Mouse (Mus musculus) lung, adult 2 months (tissue): ENCODE measurements around the gene Fam136a. TPM values are rescaled to one million over a fixed set of nuclear protein-coding genes. Genes with fewer than 3 reads are reported as not detected.
"Not testable (repeated sequence)": the region's sequence is repeated elsewhere in the genome, so short reads cannot be mapped to it uniquely, and the experiment has no call there.

ENCODE experiments used
- DNase-seq: peaks from one replicate; pipeline ENCODE4 v3.0.0; 2022
- H3K4me1 ChIP-seq: fragments of 200-500 bp; 2 replicates; pipeline ENCODE4 v1.6.1; 2011; ENCODE audit warnings: low read length; ENCODE audit not compliant: control insufficient read depth, insufficient read depth
- H3K4me3 ChIP-seq: fragments of 200-500 bp; replicated peaks from 2 replicates; pipeline ENCODE3; 2011; ENCODE audit warnings: low read depth, mild to moderate bottlenecking, control low read depth, low read length; ENCODE audit errors: extremely low read depth
- CTCF ChIP-seq: fragments of 200-500 bp; IDR thresholded peaks from 2 replicates; pipeline ENCODE4 v1.5.1; 2011; ENCODE audit warnings: mild to moderate bottlenecking, low read length, control low read depth; ENCODE audit not compliant: insufficient read depth
- POLR2A ChIP-seq: fragments of 200-500 bp; IDR thresholded peaks from 2 replicates; pipeline ENCODE4 v1.6.1; 2011; ENCODE audit warnings: low read depth, mild to moderate bottlenecking, control low read depth, low read length, borderline replicate concordance; ENCODE audit errors: extremely low read depth
- WGBS: fragments of 180-500 bp; shearing (Covaris S2); methylation state at CpG from one replicate; pipeline ENCODE4 v1.1.7; 2018; 5-methylcytosine and 5-hydroxymethylcytosine counted together
- polyA plus RNA-seq: library from polyadenylated mRNA; depleted of rRNA; stranded (reverse); fragments of >200 nt; gene quantifications from 2 replicates; pipeline ENCODE4 v1.2.3, GENCODE M21; 2012

Fam136a gene
- polyA plus RNA-seq, 1 experiment, result 8.5 TPM

DNA sequence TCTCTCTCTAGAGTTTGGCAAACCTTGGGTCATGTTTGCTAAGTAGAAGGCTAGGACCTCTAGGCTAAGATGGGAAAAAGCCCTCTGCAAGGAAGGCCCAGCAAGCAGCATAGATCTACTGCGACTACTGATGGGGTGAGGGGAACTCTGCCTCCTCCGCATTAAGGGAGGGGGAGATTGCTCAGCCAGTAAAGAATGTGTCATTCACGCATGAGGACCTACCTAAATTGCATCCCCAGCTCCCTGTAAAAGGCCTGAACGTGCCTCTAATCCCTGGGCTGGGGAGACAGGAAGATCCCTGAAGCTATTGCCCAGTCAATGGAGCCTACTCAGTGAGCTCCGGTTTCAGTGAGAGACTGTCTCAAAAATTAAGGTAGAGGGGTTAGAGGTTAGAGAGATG is 29.6 kb upstream of the Fam136a start:
- H3K4me1 ChIP-seq, result no peaks in the 10 kb centered on the region
- TF ChIP-seq CTCF (no peak), POLR2A (no peak)
- 83% methylated on average over 5 of the region's 5 CpGs for WGBS

DNA sequence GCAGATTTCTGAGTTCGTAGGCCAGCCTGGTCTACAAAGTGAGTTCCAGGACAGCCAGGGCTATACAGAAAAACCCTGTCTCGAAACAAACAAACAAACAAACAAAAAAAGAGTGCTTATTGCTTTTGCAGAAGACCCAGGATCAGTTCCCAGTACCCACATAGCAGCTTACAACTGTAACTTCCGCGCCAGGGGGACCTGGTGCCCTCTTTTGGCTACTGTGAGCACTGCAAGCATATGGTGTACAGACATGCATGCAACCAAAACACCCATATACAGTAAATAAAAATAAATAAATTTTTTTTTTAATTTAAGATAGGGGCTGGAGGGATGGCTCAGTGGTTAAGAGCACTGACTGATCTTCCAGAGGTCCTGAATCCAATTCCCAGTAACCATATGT is 29.1 kb upstream of the Fam136a start:
- not testable (repeated sequence) for H3K4me1 ChIP-seq, DNase-seq
- WGBS, result 89% methylated on average over 4 of the region's 4 CpGs

More for the DNA sequence above, 29.6 kb upstream of the Fam136a start:
- DNase-seq, result no peak
- no peak overlapping the region for H3K4me3 ChIP-seq

DNA sequence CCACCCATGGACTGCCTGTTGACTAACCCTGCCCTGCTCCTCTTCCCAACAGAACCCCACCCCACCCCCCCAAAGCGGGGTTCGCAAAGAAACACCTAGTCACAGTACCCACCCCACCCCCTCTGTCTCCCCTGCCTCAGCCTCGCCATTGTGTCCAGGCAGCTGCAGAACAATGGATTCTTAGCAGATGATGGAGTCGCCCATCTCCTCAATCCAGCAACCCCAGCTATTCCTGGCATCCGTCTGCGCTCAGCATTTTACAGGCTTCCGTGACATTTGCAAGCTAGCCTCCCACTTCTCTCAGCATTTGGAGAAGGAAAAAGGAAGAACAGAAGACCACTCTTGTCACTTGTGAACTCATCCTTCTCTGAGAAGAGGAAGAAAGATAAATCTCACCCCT is 21.8 kb upstream of the Fam136a start:
- no peak for DNase-seq
- Histone ChIP-seq H3K4me3 (no peak overlapping the region), H3K4me1 (no peaks in the 10 kb centered on the region)
- TF ChIP-seq CTCF (no peak), POLR2A (no peak)
- WGBS, result 19% methylated on average over 7 of the region's 7 CpGs

More for the DNA sequence above, 29.1 kb upstream of the Fam136a start:
- not testable (repeated sequence) for H3K4me3 ChIP-seq

DNA sequence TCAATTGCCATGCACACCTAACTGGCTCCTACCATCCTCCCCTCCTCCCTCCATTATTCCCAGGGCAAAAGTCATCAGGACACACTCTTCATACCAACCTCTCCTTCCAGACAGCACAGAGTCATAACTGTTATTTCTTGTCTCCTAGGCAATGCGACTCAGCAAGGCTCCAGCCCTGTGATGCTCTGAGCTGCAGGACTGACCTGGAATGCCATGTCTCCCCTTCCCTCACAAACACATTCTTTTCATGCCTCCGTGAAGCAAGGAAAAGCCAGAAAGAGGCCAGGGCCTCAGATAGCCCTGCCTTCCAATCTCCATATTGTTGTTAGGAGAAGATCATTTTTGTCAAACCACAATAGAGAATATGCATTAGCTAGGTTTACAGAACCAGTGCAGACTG is 19.4 kb upstream of the Fam136a start:
- WGBS, result 61% methylated on average over 2 of the region's 2 CpGs
- DNase-seq, result no peak
- TF ChIP-seq POLR2A (no peak), CTCF (no peak)
- no peak overlapping the region for H3K4me3 ChIP-seq
- no peaks in the 10 kb centered on the region for H3K4me1 ChIP-seq

DNA sequence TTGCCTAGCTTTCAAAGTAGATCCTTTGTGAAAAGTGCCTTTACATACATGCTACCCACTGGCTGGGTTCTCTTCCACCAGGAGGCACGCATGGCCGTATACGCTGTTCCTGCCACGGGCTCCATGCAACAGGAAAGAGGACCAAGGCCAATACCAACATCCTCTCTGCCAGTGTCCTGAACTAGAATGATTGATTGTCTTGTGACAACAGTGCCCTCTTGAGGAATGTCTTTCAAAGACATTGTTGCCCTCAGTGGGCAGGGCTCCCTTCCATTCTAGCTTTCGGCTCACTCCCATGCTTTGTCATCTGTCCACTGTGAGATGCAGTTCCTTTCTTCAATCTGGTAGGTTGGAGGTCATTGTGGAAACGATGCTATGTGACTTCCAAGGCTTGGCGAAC is 16.2 kb upstream of the Fam136a start:
- 37% methylated on average over 7 of the region's 7 CpGs for WGBS
- no peak for TF ChIP-seq POLR2A
- TF ChIP-seq CTCF, result peak; percentile 31; the same call in 1 of the 2 replicates
- no peak overlapping the region for H3K4me3 ChIP-seq
- H3K4me1 ChIP-seq, result no peaks in the 10 kb centered on the region
- no peak for DNase-seq

DNA sequence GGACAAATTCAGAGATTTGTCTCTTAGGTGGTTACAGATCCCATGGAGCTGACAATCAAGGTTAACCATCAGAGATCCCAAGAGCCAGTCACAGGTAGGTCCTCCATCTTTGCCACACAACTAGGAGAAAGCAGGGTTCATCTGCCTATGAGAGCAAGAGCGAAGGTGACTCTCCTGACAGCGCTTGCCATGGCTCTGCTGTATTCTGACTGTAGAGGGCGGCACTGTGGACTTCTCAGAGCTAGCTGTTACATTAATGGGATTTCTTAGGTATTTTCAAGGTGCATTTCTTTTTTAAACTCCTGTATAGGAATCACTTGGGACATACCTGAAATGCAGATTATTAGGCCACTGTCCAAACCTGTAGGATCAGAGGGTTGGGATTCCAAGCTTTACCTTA is 10.5 kb upstream of the Fam136a start:
- no peak for DNase-seq
- Histone ChIP-seq H3K4me3 (no peak overlapping the region), H3K4me1 (no peaks in the 10 kb centered on the region)
- WGBS, result 68% methylated on average over 3 of the region's 3 CpGs
- TF ChIP-seq POLR2A (no peak), CTCF (0 out of 2 replicates have a peak, but pooled peaks have one; percentile 7)

DNA sequence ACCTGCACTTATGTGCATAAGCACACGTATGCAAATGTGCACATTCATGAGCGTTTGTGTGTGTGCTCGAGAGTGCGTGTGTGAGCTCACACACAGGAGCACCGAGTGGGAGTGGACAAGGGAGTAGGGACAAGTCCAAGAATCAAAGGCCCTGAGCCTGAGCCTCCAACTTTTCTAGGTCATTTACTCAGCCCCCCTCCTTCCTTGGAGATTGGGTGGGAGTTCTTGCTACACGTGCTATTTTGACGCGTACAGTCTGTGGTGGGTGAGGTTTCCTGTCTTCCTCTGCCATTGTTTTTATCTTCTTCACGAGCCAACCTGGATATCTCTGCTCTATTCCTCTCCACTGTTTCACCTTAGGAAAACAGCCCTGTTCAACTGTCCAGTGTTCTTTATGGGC is 8.5 kb upstream of the Fam136a start:
- DNase-seq, result no peak
- 56% methylated on average over 9 of the region's 9 CpGs for WGBS
- Histone ChIP-seq H3K4me3 (no peak overlapping the region), H3K4me1 (no peaks in the 10 kb centered on the region)
- TF ChIP-seq POLR2A, result no peak
- TF ChIP-seq CTCF, result no peak

DNA sequence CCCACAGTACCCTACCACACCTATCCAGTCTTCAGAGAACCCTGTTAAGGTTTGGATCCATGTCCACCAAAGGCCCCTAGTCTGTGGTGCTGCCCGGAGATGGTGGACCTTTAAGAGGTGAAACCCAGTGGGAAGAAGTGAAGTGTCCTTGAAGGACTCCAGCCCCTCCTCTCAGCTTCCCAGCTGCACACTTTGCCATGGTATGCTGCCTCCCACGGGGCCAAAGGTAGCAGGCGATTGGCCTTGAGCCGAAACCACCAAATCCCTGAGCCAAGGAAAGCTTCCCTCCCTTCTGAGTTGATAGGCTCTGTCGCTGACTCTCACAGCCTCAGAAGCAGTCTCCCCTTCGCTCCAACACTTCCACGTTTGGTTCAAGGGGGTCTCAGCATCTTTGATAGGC is 4.8 kb upstream of the Fam136a start:
- no peak for DNase-seq
- Histone ChIP-seq H3K4me1 (no peaks in the 10 kb centered on the region), H3K4me3 (no peak overlapping the region)
- TF ChIP-seq CTCF (no peak), POLR2A (no peak)
- 57% methylated on average over 7 of the region's 7 CpGs for WGBS

DNA sequence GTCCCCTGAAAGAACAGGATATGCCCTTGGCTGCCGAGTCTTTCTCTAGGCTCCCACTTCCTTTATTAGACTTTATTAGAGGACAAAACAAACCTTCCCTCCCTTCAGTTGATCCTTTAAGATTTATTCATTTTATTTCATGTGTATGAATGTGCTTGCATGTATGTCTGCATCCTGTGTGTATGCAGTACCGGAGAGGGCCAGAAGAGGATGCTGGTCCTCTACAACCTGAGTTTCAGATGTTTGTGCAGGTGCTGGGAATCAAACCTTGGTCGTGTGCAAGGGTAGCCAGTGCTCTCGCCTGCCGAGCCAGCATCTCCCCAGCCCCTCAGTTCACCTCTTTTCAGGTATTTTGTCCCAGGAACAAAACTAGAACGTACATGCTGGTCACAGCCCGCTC is 4.1 kb upstream of the Fam136a start:
- WGBS, result 83% methylated on average over 7 of the region's 7 CpGs

DNA sequence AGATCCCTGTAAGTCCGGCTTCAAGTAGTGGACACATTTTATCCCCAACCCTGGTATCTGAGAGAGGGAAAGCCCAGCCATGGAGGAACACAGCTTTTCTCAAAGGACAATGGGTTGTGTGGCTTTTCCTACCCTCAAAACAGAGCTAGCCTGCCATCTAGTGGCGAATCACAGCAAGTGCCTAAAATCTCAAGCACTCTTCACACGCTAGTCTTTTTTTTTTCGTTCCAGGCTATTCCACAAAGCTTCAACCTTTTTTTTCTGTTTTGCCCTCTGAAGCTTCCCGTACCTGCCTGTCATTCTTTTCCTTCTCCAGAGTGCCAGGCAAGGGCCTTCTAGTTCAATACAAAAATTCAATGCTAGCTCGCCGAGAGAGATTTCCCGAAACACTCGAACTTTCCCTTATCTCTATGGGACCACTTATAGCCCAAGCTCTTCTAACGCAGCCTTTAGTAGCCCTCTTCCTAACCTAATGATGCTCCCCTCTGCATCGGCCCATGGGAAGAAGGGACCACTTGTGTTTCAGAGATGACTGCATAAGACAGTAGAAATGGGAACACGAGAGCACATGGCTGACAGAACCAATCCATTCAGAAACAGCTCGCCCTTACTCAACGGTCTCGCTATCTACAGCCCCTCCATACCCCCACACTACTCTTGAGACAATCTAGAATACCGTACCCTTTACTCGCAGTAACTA is 854 bp upstream of the Fam136a start:
- TF ChIP-seq POLR2A (no peak), CTCF (peak; percentile 66)
- H3K4me3 ChIP-seq, result peak overlapping the region; percentile 65
- under 1% methylated on average over 17 of the region's 17 CpGs for WGBS
- peak; percentile 68 for DNase-seq
- H3K4me1 ChIP-seq, result 0 out of 2 replicates have a peak, but pooled peaks cover 3% of the 10 kb centered on the region

More for the DNA sequence above, 4.1 kb upstream of the Fam136a start:
- Histone ChIP-seq H3K4me3 (no peak overlapping the region), H3K4me1 (0 out of 2 replicates have a peak, but pooled peaks cover 3% of the 10 kb centered on the region)
- DNase-seq, result no peak
- TF ChIP-seq POLR2A, result no peak
- TF ChIP-seq CTCF, result no peak

DNA sequence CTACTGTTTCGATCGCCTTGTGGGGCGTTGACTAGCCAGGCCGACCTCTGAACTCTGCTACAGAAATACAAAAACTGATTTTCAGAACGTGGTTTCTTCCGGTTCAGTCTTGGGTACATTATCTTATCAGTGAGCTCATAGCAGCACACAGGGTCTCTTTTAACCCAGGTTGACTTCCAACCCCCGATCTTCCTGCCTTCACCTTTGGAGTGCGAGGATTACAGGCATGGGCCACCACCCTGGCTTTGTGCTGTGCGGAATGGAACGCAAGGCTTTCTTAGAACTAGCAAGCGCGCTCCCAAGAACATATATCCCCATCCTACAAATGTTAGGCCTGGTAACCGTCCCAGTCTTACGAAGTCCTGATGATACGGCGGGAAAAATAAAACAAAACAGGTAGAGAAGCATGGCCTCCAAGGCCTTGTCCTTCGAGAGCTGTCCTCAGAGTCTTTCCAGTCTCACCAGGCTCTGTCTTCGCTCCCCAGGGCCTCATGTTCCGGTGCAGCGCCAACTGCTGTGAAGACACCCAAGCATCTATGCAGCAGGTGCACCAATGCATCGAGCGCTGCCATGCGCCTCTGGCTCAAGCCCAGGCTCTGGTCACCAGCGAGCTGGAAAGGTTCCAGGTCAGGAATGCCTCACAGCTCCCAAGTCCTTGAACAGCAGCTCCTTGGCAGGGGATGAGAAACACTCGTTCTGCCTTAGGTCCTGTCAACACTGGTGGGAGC is 843 bp downstream of the Fam136a start:
- Histone ChIP-seq H3K4me3 (peak overlapping the region; percentile 66), H3K4me1 (0 out of 2 replicates have a peak, but pooled peaks cover 6% of the 10 kb centered on the region)
- peak; percentile 52 for DNase-seq
- TF ChIP-seq POLR2A (no peak), CTCF (no peak)
- WGBS, result 37% methylated on average over 25 of the region's 25 CpGs
